8 mouse cellular contexts compared by ENCODE assay signal in the genomic region with DNA sequence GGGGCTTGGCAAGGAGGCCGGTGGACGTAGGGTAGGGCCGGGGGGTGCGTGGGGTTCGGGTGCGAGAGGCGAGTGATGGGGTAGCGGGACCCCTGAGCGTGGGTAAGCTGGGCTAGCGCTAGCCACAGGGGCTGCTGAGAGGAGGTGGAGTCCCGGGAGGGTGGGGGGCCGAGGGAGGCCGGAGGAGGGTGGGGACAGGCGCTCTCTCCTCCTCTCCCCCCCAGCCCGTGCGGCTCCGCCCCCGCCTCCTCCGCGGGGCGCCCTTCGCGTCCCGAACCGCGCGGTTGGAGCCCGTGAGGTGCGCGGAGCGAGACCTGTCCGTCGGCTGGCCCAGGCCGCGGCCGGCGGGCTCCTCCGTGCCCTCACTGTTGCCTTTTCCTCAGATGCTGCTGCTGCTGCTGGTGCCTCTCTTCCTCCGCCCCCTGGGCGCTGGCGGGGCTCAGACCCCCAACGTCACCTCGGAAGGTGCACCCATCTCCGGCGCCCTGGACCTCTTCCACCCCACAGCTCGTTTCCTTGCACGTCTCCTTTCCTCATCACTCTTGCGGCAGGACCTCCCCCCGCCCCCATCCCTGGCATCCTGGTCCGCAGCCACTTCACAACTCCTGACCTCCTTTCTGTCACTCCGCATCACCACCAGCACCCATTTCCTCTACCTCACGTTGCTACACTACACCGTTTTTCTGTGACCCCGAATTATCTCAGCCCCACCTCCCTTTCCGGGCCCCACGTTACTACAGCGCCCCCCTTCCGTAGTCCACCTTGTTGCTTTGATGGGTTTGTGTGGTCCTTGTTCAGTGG. TPM values are rescaled to one million over a fixed set of nuclear protein-coding genes. Genes with fewer than 3 reads are reported as not detected.
DNase-seq lines count a peak whose midpoint lies in the region; ATAC-seq and TF ChIP-seq lines count a peak whose summit lies in the region.

No protein-coding gene starts in this region.

- H3K27ac ChIP-seq in hindbrain, postnatal 0 days, result peak overlapping the region; percentile 97

- TF ChIP-seq CTCF in hindbrain, postnatal 0 days (IDR thresholded peaks at IDR 0.05; ENCODE audit: low read depth), result peak; percentile 59

- peaks cover 14% of the 10 kb centered on the region for H3K4me1 ChIP-seq in hindbrain, postnatal 0 days (ENCODE audit: insufficient read depth, low read length)

- peak overlapping the region; percentile 99 for H3K9ac ChIP-seq in hindbrain, postnatal 0 days (replicated peaks; ENCODE audit: low read length)

- H3K27me3 ChIP-seq in hindbrain, postnatal 0 days (ENCODE audit: insufficient read depth, low read length), result no peaks in the 10 kb centered on the region
- H3K27me3 ChIP-seq in splenic B cell, adult 2 months (ENCODE audit: control insufficient read depth, insufficient read depth, low read length, poor library complexity, severe bottlenecking), result no peaks in the 10 kb centered on the region

- peak; percentile 61 for DNase-seq in layer of hippocampus, adult 11-12 months (ENCODE audit: low spot score)
- no peak for DNase-seq in layer of hippocampus, adult 9-10 months (ENCODE audit: low spot score)
- DNase-seq in cerebellum, adult 8-10 months, result peak; percentile 73
- peak; percentile 63 to 70 for DNase-seq in frontal cortex, postnatal 10 days (ENCODE audit: low spot score in 2 of 2)
- DNase-seq in hindbrain, postnatal 0 days (ENCODE audit: low spot score), result peak; percentile 69
- peak; percentile 61 to 71 for DNase-seq in left cerebral cortex, postnatal 25 days (ENCODE audit: low spot score in 2 of 2)
- DNase-seq in splenic B cell, adult 2 months (ENCODE audit: low read depth, low spot score), result peak; percentile 61

- H3K36me3 ChIP-seq in hindbrain, postnatal 0 days (ENCODE audit: insufficient read depth, low read length), result no peaks in the 10 kb centered on the region
- no peaks in the 10 kb centered on the region for H3K36me3 ChIP-seq in splenic B cell, adult 2 months (ENCODE audit: control insufficient read depth, insufficient read depth, low read length, poor library complexity, severe bottlenecking)

- H3K4me2 ChIP-seq in hindbrain, postnatal 0 days (ENCODE audit: low read depth, low read length), result peak overlapping the region; percentile 76

- peak overlapping the region; percentile 91 for H3K4me3 ChIP-seq in hindbrain, postnatal 0 days (ENCODE audit: low read length)

- intact Hi-C loops in left cerebral cortex, postnatal 25 days (cut with DNase I), result loop anchor here (1.0 to 5.0 kb wide), 5 partner anchors 50 to 154 kb away; partner anchors contain the start of genes Ppp1r11, Trim40, Znrd1 and Znrd1as

- no peaks in the 10 kb centered on the region for H3K9me3 ChIP-seq in hindbrain, postnatal 0 days (ENCODE audit: low read length)

- WGBS in hindbrain, postnatal 0 days, result under 1% methylated on average over 32 of the region's 58 CpGs

- ATAC-seq in hindbrain, postnatal 0 days, result peak; percentile 36
- 0 out of 2 replicates have a peak, but pooled peaks have one; percentile 7 for ATAC-seq in megakaryocyte progenitor cell, adult 5-6 weeks (replicated peaks; ENCODE audit: poor library complexity)

RNA-seq across cellular contexts. Expression of gene Gabbr1, which starts 0.7 kb away (rescaled TPM):
- 519 and 527 TPM in 2 replicates for total RNA-seq in hindbrain, postnatal 0 days (2014; rRNA removed)
- 93.4 and 98.3 TPM in 2 replicates for polyA plus RNA-seq in hindbrain, postnatal 0 days (2015; fragmentation: Nextera tagmentation; extraction: Ambion mirVana)
- 100 to 1,000 TPM; 670 to 698 TPM for total RNA-seq in left cerebral cortex, postnatal 25 days (2021)
- total RNA-seq in megakaryocyte progenitor cell, adult 5-6 weeks (2015), result 2.6 and 4.3 TPM in 2 replicates
- 0.25 and 0.91 TPM in 2 replicates for total RNA-seq in megakaryocyte progenitor cell, adult 5-6 weeks (2017)

RNA-seq across cellular contexts. Expression of gene Mog, which starts 23.3 kb away (rescaled TPM):
- 0.52 TPM in 1 of 2 replicates, not detected in the other for total RNA-seq in hindbrain, postnatal 0 days (2014; rRNA removed)
- polyA plus RNA-seq in hindbrain, postnatal 0 days (2015; fragmentation: Nextera tagmentation; extraction: Ambion mirVana), result 1.5 and 1.7 TPM in 2 replicates
- 10 to 100 TPM; 51.6 to 68.2 TPM for total RNA-seq in left cerebral cortex, postnatal 25 days (2021)
- total RNA-seq in megakaryocyte progenitor cell, adult 5-6 weeks (2015), result not detected in 2 replicates
- total RNA-seq in megakaryocyte progenitor cell, adult 5-6 weeks (2017), result not detected in 2 replicates

RNA-seq across cellular contexts. Expression of gene Olfr90, which starts 41.8 kb away (rescaled TPM):
- not detected in 2 replicates for total RNA-seq in hindbrain, postnatal 0 days (2014; rRNA removed)
- polyA plus RNA-seq in hindbrain, postnatal 0 days (2015; fragmentation: Nextera tagmentation; extraction: Ambion mirVana), result not detected in 2 replicates
- not detected for total RNA-seq in left cerebral cortex, postnatal 25 days (2021)
- not detected in 2 replicates for total RNA-seq in megakaryocyte progenitor cell, adult 5-6 weeks (2015)
- total RNA-seq in megakaryocyte progenitor cell, adult 5-6 weeks (2017), result not detected in 2 replicates

RNA-seq across cellular contexts. Expression of gene Zfp57, which starts 45.5 kb away (rescaled TPM):
- total RNA-seq in hindbrain, postnatal 0 days (2014; rRNA removed), result 118 and 137 TPM in 2 replicates
- polyA plus RNA-seq in hindbrain, postnatal 0 days (2015; fragmentation: Nextera tagmentation; extraction: Ambion mirVana), result 118 and 129 TPM in 2 replicates
- total RNA-seq in left cerebral cortex, postnatal 25 days (2021), result 10 to 100 TPM; 14.5 to 17.6 TPM
- 0.22 TPM in 1 of 2 replicates, not detected in the other for total RNA-seq in megakaryocyte progenitor cell, adult 5-6 weeks (2015)
- 0.25 TPM in 1 of 2 replicates, not detected in the other for total RNA-seq in megakaryocyte progenitor cell, adult 5-6 weeks (2017)

RNA-seq across cellular contexts. Expression of gene Olfr91, which starts 51.6 kb away (rescaled TPM):
- total RNA-seq in hindbrain, postnatal 0 days (2014; rRNA removed), result not detected in 2 replicates
- 0.06 TPM in 1 of 2 replicates, not detected in the other for polyA plus RNA-seq in hindbrain, postnatal 0 days (2015; fragmentation: Nextera tagmentation; extraction: Ambion mirVana)
- not detected for total RNA-seq in left cerebral cortex, postnatal 25 days (2021)
- not detected in 2 replicates for total RNA-seq in megakaryocyte progenitor cell, adult 5-6 weeks (2015)
- not detected in 2 replicates for total RNA-seq in megakaryocyte progenitor cell, adult 5-6 weeks (2017)

Comparison
In these comparisons a context has a peak if more than half of its experiments do, and no peak if none do; other contexts are left out.
1. RNA of gene Gabbr1, which starts 0.7 kb away (total RNA-seq): 670 to 698 TPM in left cerebral cortex, postnatal 25 days and 519 to 527 TPM in hindbrain, postnatal 0 days; 0.25 to 4.3 TPM in megakaryocyte progenitor cell, adult 5-6 weeks; every median in the first group is over 10 times any median in the second.
2. RNA of gene Mog, which starts 23.3 kb away (total RNA-seq): 51.6 to 68.2 TPM in left cerebral cortex, postnatal 25 days; 0.52 TPM in hindbrain, postnatal 0 days and not detected in megakaryocyte progenitor cell, adult 5-6 weeks; every median in the first group is over 10 times any median in the second.